Mouse (Mus musculus) embryonic fibroblast, embryonic 13.5 days (primary cell): ENCODE data around the gene Cx3cr1.

Experiments used
- CTCF ChIP-seq: IDR thresholded peaks from 2 replicates; pipeline ENCODE4 v1.5.1; 2011; ENCODE audit warnings: mild to moderate bottlenecking, control low read depth, low read length, moderate library complexity, borderline replicate concordance; ENCODE audit not compliant: insufficient read depth
- POLR2A ChIP-seq: IDR thresholded peaks from 2 replicates; pipeline ENCODE4 v1.6.1; 2011; ENCODE audit warnings: low read depth, mild to moderate bottlenecking, control low read depth, low read length, moderate library complexity

- TF ChIP-seq CTCF (no peak), POLR2A (no peak)
Observed at GRCm38 (mm10) chr9:119965186-119965585, 104.5 kb downstream of the Cx3cr1 start.
